Mouse (Mus musculus): ENCODE measurements around the gene Aass.
"Not testable (repeated sequence)": the region's sequence is repeated elsewhere in the genome, so short reads cannot be mapped to it uniquely, and the experiment has no call there.

GRCm38 (mm10) chr6:23163824-23164223 lies 31.0 kb upstream of the Aass start:
- TF ChIP-seq GATA1, TAL1 (IDR thresholded peaks at IDR 0.05; ENCODE audit: low read length): not testable (repeated sequence)

All from erythroblast, embryonic 14.5 days (primary cell).